Mouse (Mus musculus): ENCODE measurements around the gene Vmn1r113.
"Not testable (repeated sequence)": the region's sequence is repeated elsewhere in the genome, so short reads cannot be mapped to it uniquely, and the experiment has no call there.

The Vmn1r113 gene

GRCm38 (mm10) chr7:20786985-20787384 is at the start of gene Vmn1r113:
Gene Vmn1r113 (plus strand): TSS chr7:20787285.
- in situ Hi-C loops (cut with MboI; ENCODE audit: low sequenced_read_pairs) = not testable (repeated sequence)

- in situ Hi-C loops (cut with MboI; ENCODE audit: low sequenced_read_pairs) = not testable (repeated sequence)
Measured at GRCm38 (mm10) chr7:20770885-20771284, 16.2 kb upstream of the Vmn1r113 start, which contains the start of gene Vmn1r112. Gene Vmn1r112 (plus strand): TSS chr7:20771185.

GRCm38 (mm10) chr7:20812086-20812485 is 25.0 kb downstream of the Vmn1r113 start, which contains the start of gene Vmn1r114:
Gene Vmn1r114 (minus strand): TSS chr7:20812186.
- in situ Hi-C loops (cut with MboI; ENCODE audit: low sequenced_read_pairs) = not testable (repeated sequence)
